Mouse (Mus musculus) MEL (cell line): ENCODE data around the gene Tuft1. TPM values are rescaled to one million over a fixed set of nuclear protein-coding genes. Genes with fewer than 3 reads are reported as not detected.
A peak's percentile ranks its signal among the peaks of the same experiment; 100 is the strongest.
"Not testable (repeated sequence)": the region's sequence is repeated elsewhere in the genome, so short reads cannot be mapped to it uniquely, and the experiment has no call there.

Experiments used
- DNase-seq: peaks from one replicate; pipeline ENCODE4 v3.0.0; 2011; ENCODE audit warnings: low read depth, low spot score
- H3K27ac ChIP-seq: 2 replicates; pipeline ENCODE4 v1.5.1; 2012; ENCODE audit warnings: low read depth, mild to moderate bottlenecking, control low read depth, low read length, moderate library complexity; ENCODE audit not compliant: control insufficient read depth
- H3K27me3 ChIP-seq, 2 experiments: fragments of 150-350 bp in 1 of 2; sonication (generic) in 1 of 2; 2 replicates each; pipeline ENCODE4 v1.6.1; 2012; ENCODE audit warnings: low read length in 2 of 2, mild to moderate bottlenecking in 2 of 2, improper control_type of control experiment in 1 of 2, moderate library complexity in 1 of 2; ENCODE audit not compliant: insufficient read depth in 2 of 2, control insufficient read depth in 1 of 2
- H3K36me3 ChIP-seq, 2 experiments: 2 replicates each; pipeline ENCODE4 v1.6.1; 2012 to 2014; ENCODE audit warnings: low read length in 2 of 2, improper control_type of control experiment in 1 of 2, inconsistent platforms in 1 of 2, mild to moderate bottlenecking in 1 of 2; ENCODE audit not compliant: insufficient read depth in 2 of 2, control insufficient read depth in 1 of 2
- H3K4me1 ChIP-seq, 2 experiments: fragments of 150-350 bp in 1 of 2; sonication (generic) in 1 of 2; 2 replicates each; pipeline ENCODE4 v1.6.1; 2012; ENCODE audit warnings: low read length in 2 of 2, improper control_type of control experiment in 1 of 2, mild to moderate bottlenecking in 1 of 2; ENCODE audit not compliant: insufficient read depth in 2 of 2, control insufficient read depth in 1 of 2
- H3K4me3 ChIP-seq, 2 experiments: fragments of 150-350 bp in 1 of 2; sonication (generic) in 1 of 2; 2 replicates each; pipeline ENCODE4 v1.5.1; 2012; ENCODE audit warnings: low read depth in 2 of 2, low read length in 2 of 2, mild to moderate bottlenecking in 2 of 2, moderate library complexity in 2 of 2, control low read depth in 1 of 2, improper control_type of control experiment in 1 of 2; ENCODE audit not compliant: control insufficient read depth in 1 of 2, insufficient read depth in 1 of 2
- H3K79me2 ChIP-seq: 2 replicates; pipeline ENCODE4 v1.6.1; 2012; ENCODE audit warnings: mild to moderate bottlenecking, low read length, moderate library complexity; ENCODE audit not compliant: control insufficient read depth, poor library complexity, insufficient read depth
- H3K9ac ChIP-seq: 2 replicates; pipeline ENCODE4 v1.6.1; 2012; ENCODE audit warnings: low read depth, mild to moderate bottlenecking, control low read depth, low read length, moderate library complexity; ENCODE audit not compliant: control insufficient read depth, poor library complexity, severe bottlenecking
- H3K9me3 ChIP-seq: fragments of 150-350 bp; sonication (generic); replicated peaks from 2 replicates; pipeline ENCODE4 v1.6.1; 2012; ENCODE audit warnings: mild to moderate bottlenecking, low read length, improper control_type of control experiment, moderate library complexity; ENCODE audit not compliant: insufficient read depth
- CTCF ChIP-seq, 3 experiments: IDR thresholded peaks in 2 of 3; conservative IDR thresholded peaks in 1 of 3; 2 replicates each; pipeline ENCODE4 v1.5.1; 2011 to 2012; ENCODE audit warnings: low read length in 3 of 3, low read depth in 2 of 3, mild to moderate bottlenecking in 2 of 3, improper control_type of control experiment in 1 of 3, inconsistent platforms in 1 of 3, mixed read lengths in 1 of 3, moderate library complexity in 1 of 3; ENCODE audit not compliant: control insufficient read depth in 1 of 3, insufficient read depth in 1 of 3, poor library complexity in 1 of 3, severe bottlenecking in 1 of 3
- GATA1 ChIP-seq: IDR thresholded peaks from 2 replicates; pipeline ENCODE4 v1.6.1; 2011; ENCODE audit warnings: low read depth, low read length, improper control_type of control experiment
- JUND ChIP-seq: IDR thresholded peaks from 2 replicates; pipeline ENCODE4 v1.6.1; 2011; ENCODE audit warnings: low read depth, mild to moderate bottlenecking, improper control_type of control experiment, low read length
- RCOR1 ChIP-seq: IDR thresholded peaks from 2 replicates; pipeline ENCODE4 v1.6.1; 2012; ENCODE audit warnings: low read depth, mild to moderate bottlenecking, inconsistent platforms, low read length, improper control_type of control experiment
- SIN3A ChIP-seq: IDR thresholded peaks from 2 replicates; pipeline ENCODE4 v1.6.1; 2012; ENCODE audit warnings: low read length, improper control_type of control experiment, inconsistent platforms
- TAL1 ChIP-seq: IDR thresholded peaks from 2 replicates; pipeline ENCODE4 v1.6.1; 2012; ENCODE audit warnings: mild to moderate bottlenecking, inconsistent platforms, low read length, moderate library complexity, mixed read lengths
- TCF12 ChIP-seq: IDR thresholded peaks from 2 replicates; pipeline ENCODE4 v1.6.1; 2014; ENCODE audit warnings: low read depth, mild to moderate bottlenecking, inconsistent platforms, low read length, improper control_type of control experiment, moderate library complexity
- ZMIZ1 ChIP-seq: IDR thresholded peaks from 2 replicates; pipeline ENCODE4 v1.6.1; 2012; ENCODE audit warnings: low read depth, mild to moderate bottlenecking, inconsistent platforms, low read length, improper control_type of control experiment, moderate library complexity
- polyA plus RNA-seq, 2 experiments: library from polyadenylated mRNA; stranded (reverse) in 1 of 2; unstranded in 1 of 2; fragments of >175 nt in 1 of 2; fragments of >200 nt in 1 of 2; gene quantifications; 2 replicates each; pipeline versions ENCODE4 v1.2.1 to v1.2.4; 2012; ENCODE audit warnings: low replicate concordance in 2 of 2, low read depth in 1 of 2; ENCODE audit not compliant: insufficient read length in 2 of 2, insufficient read depth in 1 of 2, missing spikeins in 1 of 2
- total RNA-seq: library from RNA; depleted of rRNA; stranded (reverse); fragments of 300-350 nt; gene quantifications from 2 replicates; pipeline ENCODE4 v1.2.3, GENCODE M21; 2012

The Tuft1 gene
- total and polyA plus RNA-seq, 3 experiments: 6.6 to 13.5 TPM; not detected in 1

- Histone ChIP-seq H3K27ac (no peak overlapping the region), H3K9me3 (no peaks in the 10 kb centered on the region), H3K36me3 (peaks cover 0 to 3% of the 10 kb centered on the region in 2 experiments; a peak in 1 of 4 replicates), H3K27me3 (peaks cover 2 to 9% of the 10 kb centered on the region in 2 experiments), H3K4me3 (no peak overlapping the region), H3K9ac (no peak overlapping the region), H3K79me2 (no peaks in the 10 kb centered on the region), H3K4me1 (peaks cover 7 to 16% of the 10 kb centered on the region in 2 experiments; a peak in 3 of 4 replicates)
- TF ChIP-seq JUND (0 out of 2 replicates have a peak, but pooled peaks have one; percentile 24), ZMIZ1 (no peak)
- DNase-seq: no peak
These were observed 20.7 kb upstream of the Tuft1 start for GRCm38 (mm10) chr3:94679351-94679841.

DNA sequence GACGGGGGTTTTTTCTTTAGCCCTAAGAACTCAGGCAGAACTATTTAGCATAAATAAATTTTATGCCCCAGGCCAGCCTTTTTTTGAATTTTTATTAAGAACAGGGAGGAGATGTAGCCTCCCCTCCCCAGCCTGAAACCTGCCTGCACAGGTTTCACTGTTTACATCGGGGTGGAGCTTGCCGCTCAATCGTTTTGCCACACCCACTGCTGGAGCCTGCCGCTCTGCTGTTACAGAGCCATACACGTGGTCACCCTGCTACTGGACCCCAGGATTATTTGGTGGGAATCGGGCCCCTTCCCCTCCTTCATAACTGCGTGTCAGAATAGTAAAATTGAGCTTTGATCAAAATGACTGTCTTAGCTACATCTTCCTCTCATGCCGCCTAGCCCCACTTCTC is 16.4 kb upstream of the Tuft1 start:
- not testable (repeated sequence) for H3K9me3 ChIP-seq, H3K27ac ChIP-seq, DNase-seq, H3K79me2 ChIP-seq, H3K36me3 ChIP-seq, H3K4me3 ChIP-seq, H3K9ac ChIP-seq, H3K4me1 ChIP-seq
- peaks cover 4 to 10% of the 10 kb centered on the region in 2 experiments for H3K27me3 ChIP-seq

- peaks cover 0 to 11% of the 10 kb centered on the region in 2 experiments; a peak in 2 of 4 replicates for H3K36me3 ChIP-seq
- H3K27ac ChIP-seq, H3K4me3 ChIP-seq, H3K9me3 ChIP-seq, H3K27me3 ChIP-seq, H3K9ac ChIP-seq, H3K79me2 ChIP-seq: not testable (repeated sequence)
- H3K4me1 ChIP-seq: peaks cover 6 to 10% of the 10 kb centered on the region in 2 experiments
- peak; percentile 25; the same call in 1 of the 2 replicates for TF ChIP-seq SIN3A
- TF ChIP-seq GATA1: 0 out of 2 replicates have a peak, but pooled peaks have one; percentile 24
- TF ChIP-seq TAL1: peak; percentile 76
- TF ChIP-seq TCF12: peak; percentile 46; the same call in 1 of the 2 replicates
- peak; percentile 63 for DNase-seq
These were observed 7.2 kb upstream of the Tuft1 start for GRCm38 (mm10) chr3:94665896-94666295.

- peaks cover 0 to 11% of the 10 kb centered on the region in 2 experiments; a peak in 2 of 4 replicates for H3K36me3 ChIP-seq
- H3K9ac ChIP-seq, H3K27me3 ChIP-seq, DNase-seq, H3K27ac ChIP-seq: not testable (repeated sequence)
- TF ChIP-seq RCOR1 (0 out of 2 replicates have a peak, but pooled peaks have one; percentile 8), CTCF (IDR thresholded peaks at IDR 0.05 in 2 of 3, conservative IDR thresholded peaks at IDR 0.05 in 1 of 3; ENCODE audit: control insufficient read depth in 1 of 3, insufficient read depth in 1 of 3, low read depth in 2 of 3, low read length in 3 of 3, poor library complexity in 1 of 3, severe bottlenecking in 1 of 3) (peak in 2 of 3 experiments; percentile 21 to 30; a peak in 3 of 6 replicates)
- TF ChIP-seq, all 39 proteins: peak for 2; not testable (repeated sequence) for 37
- not testable (repeated sequence) for H3K79me2 ChIP-seq, H3K4me3 ChIP-seq, H3K9me3 ChIP-seq
- H3K4me1 ChIP-seq: peaks cover 6 to 10% of the 10 kb centered on the region in 2 experiments
These were observed 6.6 kb upstream of the Tuft1 start for GRCm38 (mm10) chr3:94665060-94665802.

DNA sequence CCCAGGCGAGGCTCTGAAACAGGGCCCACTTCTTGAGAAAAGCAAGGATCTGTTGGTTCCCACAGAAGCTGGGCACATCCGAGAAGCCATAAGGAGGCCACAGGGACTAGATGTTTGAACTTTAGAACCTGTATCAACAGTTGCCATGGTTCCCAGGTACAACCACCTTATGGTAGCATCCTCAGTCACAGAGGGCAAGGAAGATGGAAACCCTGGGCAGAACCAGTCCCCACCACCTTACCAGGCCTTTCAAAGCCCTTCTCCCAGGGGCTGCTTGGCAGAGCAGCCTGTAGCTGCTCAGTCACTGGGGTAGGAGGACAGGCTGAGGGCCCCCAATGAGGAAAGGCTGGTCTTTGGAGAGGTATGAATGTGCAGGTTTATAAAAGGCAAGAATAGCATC is 2.2 kb upstream of the Tuft1 start:
- Histone ChIP-seq H3K36me3 (peaks cover 0 to 13% of the 10 kb centered on the region in 2 experiments; a peak in 2 of 4 replicates), H3K4me1 (peaks cover 8 to 19% of the 10 kb centered on the region in 2 experiments)
- H3K79me2 ChIP-seq, H3K9ac ChIP-seq, H3K4me3 ChIP-seq, H3K27ac ChIP-seq, H3K27me3 ChIP-seq, DNase-seq, H3K9me3 ChIP-seq: not testable (repeated sequence)
